Mouse (Mus musculus): ENCODE results near the gene Rnls. TPM values are rescaled to one million over a fixed set of nuclear protein-coding genes. Genes with fewer than 3 reads are reported as not detected.

The Rnls gene
- polyA plus RNA-seq, 1 experiment from 2014 or later: 7.6 TPM

DNA sequence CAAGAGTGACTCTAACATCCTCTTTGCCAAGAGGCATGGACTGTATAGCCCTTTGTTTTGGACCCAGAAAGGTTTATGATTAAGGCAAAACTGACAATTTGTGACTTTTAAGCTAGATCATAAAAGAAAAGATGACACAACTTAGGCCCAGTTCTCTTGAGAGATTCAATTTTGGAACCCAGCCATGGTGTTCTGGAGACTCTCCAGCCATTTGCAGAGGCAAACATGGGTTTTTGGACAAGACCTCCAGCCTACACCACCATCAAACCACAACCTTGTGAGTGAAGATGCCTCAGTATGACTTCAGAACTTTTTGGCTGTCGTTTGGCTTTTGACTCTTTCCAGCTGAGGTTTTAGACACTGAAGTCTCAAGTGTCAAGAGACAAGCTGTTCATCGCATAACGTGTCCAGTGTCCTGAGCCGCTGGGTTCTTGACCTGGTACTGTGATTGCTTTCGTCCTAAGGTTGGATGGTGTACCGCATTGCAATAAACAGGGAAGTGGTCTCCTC is 174.2 kb downstream of the Rnls start:
- H3K4me1 ChIP-seq: peaks cover 5% of the 10 kb centered on the region
- H3K4me2 ChIP-seq (replicated peaks): no peak overlapping the region
- H3K9me3 ChIP-seq: no peaks in the 10 kb centered on the region
- no peak overlapping the region for H3K4me3 ChIP-seq
- 89% methylated on average over 6 of the region's 6 CpGs for WGBS
- no peaks in the 10 kb centered on the region for H3K36me3 ChIP-seq
- peaks cover 15% of the 10 kb centered on the region; the same call in 1 of the 2 replicates for H3K27me3 ChIP-seq
- H3K27ac ChIP-seq: no peak overlapping the region
- no peak overlapping the region for H3K9ac ChIP-seq
- ATAC-seq (ENCODE audit: low FRiP score, low read depth): no peak

GRCm38 (mm10) chr19:33209709-33210108 is 182.4 kb downstream of the Rnls start:
- no peaks in the 10 kb centered on the region for H3K4me1 ChIP-seq
- no peak overlapping the region for H3K9ac ChIP-seq
- H3K27ac ChIP-seq: no peak overlapping the region
- no peak for ATAC-seq (ENCODE audit: low FRiP score, low read depth)
- no peaks in the 10 kb centered on the region for H3K36me3 ChIP-seq
- H3K27me3 ChIP-seq: no peaks in the 10 kb centered on the region
- H3K9me3 ChIP-seq: no peaks in the 10 kb centered on the region
- no peak overlapping the region for H3K4me3 ChIP-seq
- H3K4me2 ChIP-seq (replicated peaks): no peak overlapping the region
- 89% methylated on average over 2 of the region's 2 CpGs for WGBS

- H3K36me3 ChIP-seq: no peaks in the 10 kb centered on the region
- ATAC-seq (ENCODE audit: low FRiP score, low read depth): peak; percentile 67; the same call in 1 of the 2 replicates
- WGBS: 0% methylated on average over 1 of the region's 1 CpGs
Observed at GRCm38 (mm10) chr19:33207991-33208390, 184.1 kb downstream of the Rnls start.

GRCm38 (mm10) chr19:33205389-33205788 is 186.7 kb downstream of the Rnls start:
- ATAC-seq (ENCODE audit: low FRiP score, low read depth): no peak
- no peak overlapping the region for H3K27ac ChIP-seq
- no peaks in the 10 kb centered on the region for H3K4me1 ChIP-seq
- H3K27me3 ChIP-seq: no peaks in the 10 kb centered on the region
- no peak overlapping the region for H3K4me2 ChIP-seq (replicated peaks)
- 75% methylated on average over 2 of the region's 2 CpGs for WGBS
- no peaks in the 10 kb centered on the region for H3K9me3 ChIP-seq
- H3K9ac ChIP-seq: no peak overlapping the region
- no peak overlapping the region for H3K4me3 ChIP-seq
- no peaks in the 10 kb centered on the region for H3K36me3 ChIP-seq

More at GRCm38 (mm10) chr19:33207991-33208390, 184.1 kb downstream of the Rnls start:
- Histone ChIP-seq H3K4me2 (replicated peaks) (no peak overlapping the region), H3K4me1 (no peaks in the 10 kb centered on the region), H3K27ac (no peak overlapping the region), H3K27me3 (no peaks in the 10 kb centered on the region), H3K4me3 (no peak overlapping the region), H3K9me3 (no peaks in the 10 kb centered on the region), H3K9ac (no peak overlapping the region)

DNA sequence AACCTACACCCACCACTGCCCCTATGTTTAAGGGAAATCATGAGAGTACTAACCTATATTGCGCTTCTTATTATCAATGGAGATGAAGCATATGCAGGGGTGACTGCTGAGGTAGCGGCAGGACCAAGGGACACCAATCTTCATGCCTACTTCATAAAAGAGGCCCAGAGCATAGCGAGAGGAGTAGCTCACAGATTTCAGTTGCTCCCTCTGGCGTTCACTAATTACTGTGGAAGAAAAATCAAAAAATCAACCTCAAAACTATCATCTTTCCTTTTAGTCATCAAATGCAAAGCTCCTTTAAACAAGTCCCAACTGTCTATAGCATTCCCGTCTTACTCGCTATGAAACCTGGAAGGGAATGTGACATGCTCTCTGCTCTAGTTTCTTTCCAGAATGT is 189.7 kb downstream of the Rnls start:
- no peaks in the 10 kb centered on the region for H3K4me1 ChIP-seq
- no peak for ATAC-seq (ENCODE audit: low FRiP score, low read depth)
- H3K27me3 ChIP-seq: 0 out of 2 replicates have a peak, but pooled peaks cover 4% of the 10 kb centered on the region
- H3K36me3 ChIP-seq: no peaks in the 10 kb centered on the region
- H3K9ac ChIP-seq: no peak overlapping the region
- 83% methylated on average over 6 of the region's 6 CpGs for WGBS
- no peaks in the 10 kb centered on the region for H3K9me3 ChIP-seq
- no peak overlapping the region for H3K4me2 ChIP-seq (replicated peaks)
- H3K27ac ChIP-seq: no peak overlapping the region
- H3K4me3 ChIP-seq: no peak overlapping the region

DNA sequence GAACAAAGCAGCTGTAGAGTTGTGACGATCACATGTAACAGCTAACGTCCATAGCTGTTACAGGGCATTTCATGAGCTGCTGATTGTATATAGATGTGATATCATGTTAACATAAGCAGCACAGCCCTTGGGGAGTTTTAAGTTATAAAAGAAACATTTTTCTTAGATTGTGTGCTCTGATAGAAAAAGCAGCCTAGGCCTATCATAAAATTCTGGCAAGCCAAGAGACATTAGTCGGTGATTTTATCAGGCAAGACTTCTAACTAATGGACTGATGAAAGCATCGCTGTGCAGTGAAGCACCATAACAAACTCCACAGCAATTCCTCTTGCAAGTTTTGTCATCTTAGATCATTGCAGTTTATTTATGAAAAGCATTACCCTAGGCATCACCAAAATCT is 190.9 kb downstream of the Rnls start:
- Histone ChIP-seq H3K4me3 (no peak overlapping the region), H3K27ac (no peak overlapping the region), H3K36me3 (no peaks in the 10 kb centered on the region), H3K9me3 (no peaks in the 10 kb centered on the region), H3K27me3 (0 out of 2 replicates have a peak, but pooled peaks cover 4% of the 10 kb centered on the region), H3K9ac (no peak overlapping the region), H3K4me2 (replicated peaks) (no peak overlapping the region), H3K4me1 (no peaks in the 10 kb centered on the region)
- no peak for ATAC-seq (ENCODE audit: low FRiP score, low read depth)
- 62% methylated on average over 4 of the region's 4 CpGs for WGBS

GRCm38 (mm10) chr19:33192064-33192463 is 200.0 kb downstream of the Rnls start:
- H3K9ac ChIP-seq: no peak overlapping the region
- WGBS: 54% methylated on average over 2 of the region's 2 CpGs
- no peaks in the 10 kb centered on the region for H3K4me1 ChIP-seq

DNA sequence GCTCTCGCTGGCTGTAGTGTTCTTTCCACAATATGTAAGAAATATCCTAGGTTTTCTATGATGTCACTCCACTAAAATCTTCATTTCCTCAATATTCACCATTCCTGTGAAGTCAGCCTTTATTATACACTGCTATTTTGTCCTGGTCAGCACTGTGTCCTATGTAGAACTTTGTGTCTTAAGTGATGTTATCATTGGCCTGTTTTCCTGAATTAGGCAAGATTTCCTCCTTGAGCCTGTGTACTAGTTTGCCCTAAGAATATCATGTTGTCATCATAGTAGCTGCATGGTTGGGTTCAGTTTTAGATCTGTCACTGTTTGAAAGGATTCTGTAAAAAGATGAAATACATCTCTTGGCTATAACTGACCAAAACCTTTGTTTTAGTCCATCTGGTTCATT is 203.3 kb downstream of the Rnls start:
- H3K4me1 ChIP-seq: no peaks in the 10 kb centered on the region
- 52% methylated on average over 1 of the region's 1 CpGs for WGBS
- no peak overlapping the region for H3K4me2 ChIP-seq (replicated peaks)
- no peak overlapping the region for H3K9ac ChIP-seq
- H3K27ac ChIP-seq: no peak overlapping the region
- no peak overlapping the region for H3K4me3 ChIP-seq
- no peaks in the 10 kb centered on the region for H3K27me3 ChIP-seq
- H3K36me3 ChIP-seq: no peaks in the 10 kb centered on the region
- ATAC-seq (ENCODE audit: low FRiP score, low read depth): no peak
- no peaks in the 10 kb centered on the region for H3K9me3 ChIP-seq

More at GRCm38 (mm10) chr19:33192064-33192463, 200.0 kb downstream of the Rnls start:
- ATAC-seq (ENCODE audit: low FRiP score, low read depth): no peak
- H3K9me3 ChIP-seq: no peaks in the 10 kb centered on the region
- no peak overlapping the region for H3K4me3 ChIP-seq
- H3K27me3 ChIP-seq: no peaks in the 10 kb centered on the region
- H3K36me3 ChIP-seq: no peaks in the 10 kb centered on the region
- no peak overlapping the region for H3K27ac ChIP-seq
- H3K4me2 ChIP-seq (replicated peaks): no peak overlapping the region

DNA sequence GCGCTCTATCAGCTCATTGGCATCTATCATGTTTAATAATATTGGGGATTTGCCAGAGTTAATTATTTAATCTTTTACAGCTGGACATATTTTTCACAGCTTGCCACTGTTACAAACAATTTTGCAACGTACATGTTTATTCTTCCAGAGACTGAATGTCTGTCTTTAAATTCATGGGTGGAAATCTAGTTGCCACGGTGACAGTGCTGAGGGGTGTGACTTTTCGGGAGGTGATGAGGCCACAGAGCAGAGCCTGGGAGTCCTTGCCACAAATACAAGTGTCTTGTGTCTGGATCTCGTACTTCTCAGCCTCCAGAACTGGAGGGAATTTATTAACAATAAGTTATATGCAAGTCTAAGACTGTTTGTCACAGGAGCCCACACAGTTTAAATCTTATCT is 212.5 kb downstream of the Rnls start:
- H3K4me1 ChIP-seq: no peaks in the 10 kb centered on the region
- ATAC-seq (ENCODE audit: low FRiP score, low read depth): no peak
- no peak overlapping the region for H3K4me2 ChIP-seq (replicated peaks)
- no peaks in the 10 kb centered on the region for H3K36me3 ChIP-seq
- H3K4me3 ChIP-seq: no peak overlapping the region
- H3K27ac ChIP-seq: no peak overlapping the region
- 71% methylated on average over 5 of the region's 5 CpGs for WGBS
- H3K27me3 ChIP-seq: peaks cover 8% of the 10 kb centered on the region
- H3K9ac ChIP-seq: no peak overlapping the region
- no peaks in the 10 kb centered on the region for H3K9me3 ChIP-seq

DNA sequence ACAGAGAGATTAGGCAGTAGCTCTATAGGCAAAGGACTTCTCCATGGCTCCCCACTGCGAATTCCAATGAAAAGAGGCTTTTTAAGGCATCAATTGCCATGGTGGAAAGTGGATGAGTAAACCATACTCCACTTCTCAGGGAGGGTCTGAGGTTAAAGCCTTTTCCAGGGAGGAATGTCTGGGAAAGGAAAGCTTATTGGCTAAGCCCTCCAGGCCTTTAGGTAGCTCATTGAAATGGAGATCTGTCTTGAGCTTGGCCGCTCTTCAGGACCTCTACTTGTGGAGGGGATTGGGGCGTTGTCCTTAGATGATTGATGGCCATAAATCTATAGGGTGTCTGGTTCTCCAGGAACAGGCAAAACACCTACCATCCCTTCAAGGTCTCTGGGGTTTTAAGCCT is 213.2 kb downstream of the Rnls start:
- Histone ChIP-seq H3K9me3 (no peaks in the 10 kb centered on the region), H3K4me2 (replicated peaks) (no peak overlapping the region), H3K4me1 (no peaks in the 10 kb centered on the region), H3K27me3 (peaks cover 8% of the 10 kb centered on the region), H3K4me3 (no peak overlapping the region), H3K9ac (no peak overlapping the region), H3K27ac (no peak overlapping the region), H3K36me3 (no peaks in the 10 kb centered on the region)
- WGBS: 55% methylated on average over 3 of the region's 3 CpGs
- no peak for ATAC-seq (ENCODE audit: low FRiP score, low read depth)

DNA sequence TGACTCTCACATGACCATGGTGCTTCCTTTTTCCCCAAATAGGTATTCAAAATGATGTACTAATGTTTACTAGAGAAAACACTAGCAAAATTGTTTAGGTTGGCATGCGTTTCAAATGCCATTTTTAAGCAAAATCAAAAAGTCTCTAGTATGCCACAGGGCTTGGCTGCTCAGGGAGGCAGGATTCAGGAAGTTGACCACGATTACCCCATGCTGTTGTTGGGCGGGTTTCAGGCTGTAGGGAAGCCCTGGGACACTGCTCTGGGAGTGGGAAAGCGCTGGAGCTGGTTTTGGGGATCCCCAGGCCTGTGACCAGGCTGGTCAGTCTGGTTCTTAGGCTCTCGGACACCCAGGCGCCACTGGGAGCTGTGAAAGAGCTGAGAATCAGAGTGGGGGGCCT is 213.7 kb downstream of the Rnls start:
- Histone ChIP-seq H3K4me1 (no peaks in the 10 kb centered on the region), H3K36me3 (no peaks in the 10 kb centered on the region), H3K9me3 (no peaks in the 10 kb centered on the region), H3K9ac (no peak overlapping the region), H3K27ac (no peak overlapping the region), H3K4me3 (no peak overlapping the region), H3K27me3 (peaks cover 8% of the 10 kb centered on the region), H3K4me2 (replicated peaks) (no peak overlapping the region)
- no peak for ATAC-seq (ENCODE audit: low FRiP score, low read depth)
- 46% methylated on average over 6 of the region's 6 CpGs for WGBS

DNA sequence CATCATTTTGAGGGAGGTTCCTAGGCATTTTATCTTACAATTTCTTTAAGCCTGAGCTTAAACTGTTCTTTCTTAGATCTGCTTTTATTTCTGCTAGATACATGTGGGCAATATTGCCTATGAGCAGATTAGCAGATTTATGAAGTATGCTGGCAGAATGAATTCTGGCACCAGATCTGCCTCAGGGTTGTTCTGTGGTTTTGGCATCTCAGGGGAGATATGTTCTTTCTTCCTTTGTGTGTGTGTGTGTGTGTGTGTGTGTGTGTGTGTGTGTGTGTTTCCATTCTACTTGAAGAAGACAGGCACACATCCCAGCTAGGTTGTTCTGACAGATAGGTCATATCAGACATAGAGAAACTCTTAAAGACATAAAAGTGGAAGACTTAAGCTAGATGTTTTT is 218.1 kb downstream of the Rnls start:
- ATAC-seq (ENCODE audit: low FRiP score, low read depth): no peak
- no peaks in the 10 kb centered on the region for H3K36me3 ChIP-seq
- H3K4me2 ChIP-seq (replicated peaks): no peak overlapping the region
- H3K4me1 ChIP-seq: no peaks in the 10 kb centered on the region
- H3K27me3 ChIP-seq: peaks cover 14% of the 10 kb centered on the region
- H3K9ac ChIP-seq: no peak overlapping the region
- no peaks in the 10 kb centered on the region for H3K9me3 ChIP-seq
- H3K27ac ChIP-seq: no peak overlapping the region
- no peak overlapping the region for H3K4me3 ChIP-seq

DNA sequence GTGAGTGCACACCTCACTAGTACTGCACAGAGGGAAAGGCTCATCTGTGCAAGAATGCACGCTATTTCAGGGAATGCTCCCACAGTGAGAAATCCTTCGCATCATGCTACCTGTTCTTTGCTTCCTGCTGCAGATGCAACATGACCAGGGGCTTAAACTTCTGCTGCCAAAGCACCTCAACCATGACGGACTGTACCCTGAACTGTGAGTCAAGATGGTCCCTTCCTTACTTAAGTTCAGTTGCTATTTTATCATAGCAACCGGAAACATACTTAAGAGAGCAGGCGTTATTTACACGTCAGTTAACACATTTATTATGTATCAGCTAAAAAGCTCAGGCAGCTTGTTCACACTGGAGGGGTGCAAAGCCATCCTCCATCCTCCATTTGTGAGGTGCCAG is 222.2 kb downstream of the Rnls start:
- no peak overlapping the region for H3K27ac ChIP-seq
- ATAC-seq (ENCODE audit: low FRiP score, low read depth): no peak
- peaks cover 20% of the 10 kb centered on the region for H3K27me3 ChIP-seq
- no peaks in the 10 kb centered on the region for H3K36me3 ChIP-seq
- no peak overlapping the region for H3K9ac ChIP-seq
- H3K4me3 ChIP-seq: no peak overlapping the region
- 78% methylated on average over 6 of the region's 6 CpGs for WGBS
- peaks cover 8% of the 10 kb centered on the region; the same call in 1 of the 2 replicates for H3K4me1 ChIP-seq
- H3K4me2 ChIP-seq (replicated peaks): no peak overlapping the region
- no peaks in the 10 kb centered on the region for H3K9me3 ChIP-seq
